Mouse (Mus musculus): ENCODE results near the gene Dcps. TPM values are rescaled to one million over a fixed set of nuclear protein-coding genes. Genes with fewer than 3 reads are reported as not detected.
A peak's percentile ranks its signal among the peaks of the same experiment; 100 is the strongest.

Gene Dcps
- polyA plus RNA-seq, 1 experiment from 2014 or later, result 35.3 TPM

- peak overlapping the region; percentile 23 for H3K4me2 ChIP-seq (replicated peaks; ENCODE audit: low read depth)
- no peaks in the 10 kb centered on the region for H3K9me3 ChIP-seq (ENCODE audit: control insufficient read depth, low read length)
- 22% methylated on average over 19 of the region's 19 CpGs for WGBS
- DNase-seq (ENCODE audit: low spot score) (peak; percentile 68), ATAC-seq (ENCODE audit: low FRiP score, low TSS enrichment) (peak; percentile 56)
- no peaks in the 10 kb centered on the region for H3K36me3 ChIP-seq (ENCODE audit: control insufficient read depth, insufficient read depth, low read length)
- no peak overlapping the region for H3K9ac ChIP-seq (ENCODE audit: low read length)
- no peak for TF ChIP-seq CTCF (IDR thresholded peaks at IDR 0.05; ENCODE audit: low read depth)
- no peak for TF ChIP-seq EP300 (optimal IDR thresholded peaks at IDR 0.05)
- peaks cover 3% of the 10 kb centered on the region; the same call in 1 of the 2 replicates for H3K4me1 ChIP-seq (replicated peaks; ENCODE audit: control insufficient read depth, insufficient read depth)
- no peaks in the 10 kb centered on the region for H3K27me3 ChIP-seq (ENCODE audit: control insufficient read depth, insufficient read depth, low read length)
- no peak overlapping the region; the same call in 1 of the 2 replicates for H3K4me3 ChIP-seq (ENCODE audit: low read depth, low read length)
- peak overlapping the region; percentile 24; the same call in 1 of the 2 replicates for H3K27ac ChIP-seq (replicated peaks)
Observed at GRCm38 (mm10) chr9:35111941-35112595, 63.8 kb downstream of the Dcps start.

GRCm38 (mm10) chr9:35111446-35111845 is 64.4 kb downstream of the Dcps start:
- DNase-seq (ENCODE audit: low spot score) (no peak), ATAC-seq (ENCODE audit: low FRiP score, low TSS enrichment) (no peak)
- Histone ChIP-seq H3K27me3 (ENCODE audit: control insufficient read depth, insufficient read depth, low read length) (no peaks in the 10 kb centered on the region), H3K4me3 (ENCODE audit: low read depth, low read length) (no peak overlapping the region), H3K9ac (ENCODE audit: low read length) (no peak overlapping the region), H3K4me2 (replicated peaks; ENCODE audit: low read depth) (peak overlapping the region; percentile 23; the same call in 1 of the 2 replicates), H3K4me1 (replicated peaks; ENCODE audit: control insufficient read depth, insufficient read depth) (peaks cover 3% of the 10 kb centered on the region; the same call in 1 of the 2 replicates), H3K27ac (replicated peaks) (peak overlapping the region; percentile 24; the same call in 1 of the 2 replicates), H3K9me3 (ENCODE audit: control insufficient read depth, low read length) (no peaks in the 10 kb centered on the region), H3K36me3 (ENCODE audit: control insufficient read depth, insufficient read depth, low read length) (no peaks in the 10 kb centered on the region)
- no peak for TF ChIP-seq CTCF (IDR thresholded peaks at IDR 0.05; ENCODE audit: low read depth)
- TF ChIP-seq EP300 (optimal IDR thresholded peaks at IDR 0.05), result no peak
- WGBS, result 82% methylated on average over 7 of the region's 7 CpGs

- H3K27ac ChIP-seq (replicated peaks), result peak overlapping the region; percentile 45; the same call in 1 of the 2 replicates
Observed at GRCm38 (mm10) chr9:35110567-35110966, 65.3 kb downstream of the Dcps start.

GRCm38 (mm10) chr9:35110051-35110450 is 65.8 kb downstream of the Dcps start:
- WGBS, result 80% methylated on average over 5 of the region's 5 CpGs
- Histone ChIP-seq H3K36me3 (ENCODE audit: control insufficient read depth, insufficient read depth, low read length) (no peaks in the 10 kb centered on the region), H3K9me3 (ENCODE audit: control insufficient read depth, low read length) (no peaks in the 10 kb centered on the region), H3K27me3 (ENCODE audit: control insufficient read depth, insufficient read depth, low read length) (no peaks in the 10 kb centered on the region), H3K9ac (ENCODE audit: low read length) (no peak overlapping the region), H3K4me2 (replicated peaks; ENCODE audit: low read depth) (no peak overlapping the region), H3K4me3 (ENCODE audit: low read depth, low read length) (no peak overlapping the region), H3K4me1 (replicated peaks; ENCODE audit: control insufficient read depth, insufficient read depth) (peaks cover 3% of the 10 kb centered on the region; the same call in 1 of the 2 replicates), H3K27ac (replicated peaks) (peak overlapping the region; percentile 45; the same call in 1 of the 2 replicates)
- TF ChIP-seq EP300 (optimal IDR thresholded peaks at IDR 0.05) (no peak), CTCF (IDR thresholded peaks at IDR 0.05; ENCODE audit: low read depth) (no peak)
- ATAC-seq (ENCODE audit: low FRiP score, low TSS enrichment) (no peak), DNase-seq (ENCODE audit: low spot score) (no peak)

More at GRCm38 (mm10) chr9:35110567-35110966, 65.3 kb downstream of the Dcps start:
- WGBS, result 45% methylated on average over 4 of the region's 4 CpGs
- no peak for TF ChIP-seq CTCF (IDR thresholded peaks at IDR 0.05; ENCODE audit: low read depth)
- TF ChIP-seq EP300 (optimal IDR thresholded peaks at IDR 0.05), result no peak
- H3K9me3 ChIP-seq (ENCODE audit: control insufficient read depth, low read length), result no peaks in the 10 kb centered on the region
- no peak overlapping the region for H3K4me3 ChIP-seq (ENCODE audit: low read depth, low read length)
- no peak overlapping the region for H3K4me2 ChIP-seq (replicated peaks; ENCODE audit: low read depth)
- H3K4me1 ChIP-seq (replicated peaks; ENCODE audit: control insufficient read depth, insufficient read depth), result peaks cover 3% of the 10 kb centered on the region; the same call in 1 of the 2 replicates
- ATAC-seq (ENCODE audit: low FRiP score, low TSS enrichment) (peak; percentile 33; the same call in 1 of the 2 replicates), DNase-seq (ENCODE audit: low spot score) (peak; percentile 45)
- H3K36me3 ChIP-seq (ENCODE audit: control insufficient read depth, insufficient read depth, low read length), result no peaks in the 10 kb centered on the region
- no peak overlapping the region for H3K9ac ChIP-seq (ENCODE audit: low read length)
- H3K27me3 ChIP-seq (ENCODE audit: control insufficient read depth, insufficient read depth, low read length), result no peaks in the 10 kb centered on the region

- H3K4me3 ChIP-seq (ENCODE audit: low read depth, low read length), result no peak overlapping the region
- H3K36me3 ChIP-seq (ENCODE audit: control insufficient read depth, insufficient read depth, low read length), result no peaks in the 10 kb centered on the region
- TF ChIP-seq CTCF (IDR thresholded peaks at IDR 0.05; ENCODE audit: low read depth) (no peak), EP300 (optimal IDR thresholded peaks at IDR 0.05) (no peak)
- DNase-seq (ENCODE audit: low spot score), result no peak
- no peak overlapping the region for H3K4me2 ChIP-seq (replicated peaks; ENCODE audit: low read depth)
- no peaks in the 10 kb centered on the region for H3K9me3 ChIP-seq (ENCODE audit: control insufficient read depth, low read length)
- WGBS, result 63% methylated on average over 4 of the region's 5 CpGs
- no peak overlapping the region; the same call in 1 of the 2 replicates for H3K27ac ChIP-seq (replicated peaks)
- no peaks in the 10 kb centered on the region for H3K27me3 ChIP-seq (ENCODE audit: control insufficient read depth, insufficient read depth, low read length)
- H3K4me1 ChIP-seq (replicated peaks; ENCODE audit: control insufficient read depth, insufficient read depth), result peaks cover 3% of the 10 kb centered on the region; the same call in 1 of the 2 replicates
- H3K9ac ChIP-seq (ENCODE audit: low read length), result no peak overlapping the region
- ATAC-seq (ENCODE audit: low FRiP score, low TSS enrichment), result no peak; the same call in 1 of the 2 replicates
Observed at GRCm38 (mm10) chr9:35108916-35109315, 66.9 kb downstream of the Dcps start.

GRCm38 (mm10) chr9:35108066-35108465 is 67.8 kb downstream of the Dcps start:
- ATAC-seq (ENCODE audit: low FRiP score, low TSS enrichment), result no peak
- WGBS, result 80% methylated on average over 3 of the region's 3 CpGs

More at GRCm38 (mm10) chr9:35108066-35108465, 67.8 kb downstream of the Dcps start:
- Histone ChIP-seq H3K4me1 (replicated peaks; ENCODE audit: control insufficient read depth, insufficient read depth) (peaks cover 3% of the 10 kb centered on the region; the same call in 1 of the 2 replicates), H3K4me3 (ENCODE audit: low read depth, low read length) (no peak overlapping the region), H3K27me3 (ENCODE audit: control insufficient read depth, insufficient read depth, low read length) (no peaks in the 10 kb centered on the region), H3K9ac (ENCODE audit: low read length) (no peak overlapping the region), H3K9me3 (ENCODE audit: control insufficient read depth, low read length) (no peaks in the 10 kb centered on the region), H3K36me3 (ENCODE audit: control insufficient read depth, insufficient read depth, low read length) (no peaks in the 10 kb centered on the region), H3K4me2 (replicated peaks; ENCODE audit: low read depth) (no peak overlapping the region), H3K27ac (replicated peaks) (no peak overlapping the region)
- TF ChIP-seq EP300 (optimal IDR thresholded peaks at IDR 0.05), result no peak
- no peak for TF ChIP-seq CTCF (IDR thresholded peaks at IDR 0.05; ENCODE audit: low read depth)
- DNase-seq (ENCODE audit: low spot score), result no peak

All from stomach, postnatal 0 days (tissue).